Mouse (Mus musculus): ENCODE data around the gene Gm3854. TPM values are rescaled to one million over a fixed set of nuclear protein-coding genes. Genes with fewer than 3 reads are reported as not detected.
"Not testable (repeated sequence)": the region's sequence is repeated elsewhere in the genome, so short reads cannot be mapped to it uniquely, and the experiment has no call there.

Gene Gm3854
- polyA plus RNA-seq, 1 experiment = not detected

DNA sequence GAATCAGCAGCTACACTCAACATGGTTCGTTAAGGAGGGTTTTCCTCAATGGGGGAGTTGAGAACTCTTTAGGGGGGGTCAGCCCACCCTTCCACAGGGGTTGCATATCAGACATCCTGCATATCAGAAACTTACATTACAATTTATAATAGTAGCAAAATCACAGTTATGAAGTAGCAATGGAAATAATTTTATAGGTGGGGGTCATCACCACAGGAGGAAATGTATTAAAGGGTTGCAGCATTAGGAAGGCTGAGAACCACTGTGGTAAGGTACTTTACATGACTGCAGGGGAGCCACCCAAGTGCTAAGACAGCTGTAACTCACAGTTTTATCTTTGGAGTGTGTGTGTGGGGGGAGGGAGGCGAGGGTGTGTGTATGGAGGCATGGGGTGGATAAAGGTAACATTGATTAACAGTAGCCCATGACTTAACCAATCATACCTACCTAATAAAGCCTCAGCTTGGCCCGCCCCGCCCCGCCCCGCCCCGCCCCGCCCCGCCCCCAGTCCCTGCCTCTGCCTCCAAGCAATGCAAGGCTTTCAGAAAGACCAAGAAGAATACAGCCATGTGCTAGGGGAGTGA lies 17.0 kb downstream of the Gm3854 start:
- Histone ChIP-seq H3K27me3 (ENCODE audit: control insufficient read depth) (no peaks in the 10 kb centered on the region), H3K4me1 (ENCODE audit: control insufficient read depth) (peaks cover 51% of the 10 kb centered on the region), H3K9me3 (ENCODE audit: control insufficient read depth, low read length) (peaks cover 8% of the 10 kb centered on the region), H3K36me3 (ENCODE audit: control insufficient read depth) (no peaks in the 10 kb centered on the region; the same call in 1 of the 2 replicates), H3K4me3 (replicated peaks) (no peak overlapping the region)
- TF ChIP-seq GATA1 (IDR thresholded peaks at IDR 0.05; ENCODE audit: low read length) (no peak), TAL1 (IDR thresholded peaks at IDR 0.05; ENCODE audit: low read length) (no peak)

DNA sequence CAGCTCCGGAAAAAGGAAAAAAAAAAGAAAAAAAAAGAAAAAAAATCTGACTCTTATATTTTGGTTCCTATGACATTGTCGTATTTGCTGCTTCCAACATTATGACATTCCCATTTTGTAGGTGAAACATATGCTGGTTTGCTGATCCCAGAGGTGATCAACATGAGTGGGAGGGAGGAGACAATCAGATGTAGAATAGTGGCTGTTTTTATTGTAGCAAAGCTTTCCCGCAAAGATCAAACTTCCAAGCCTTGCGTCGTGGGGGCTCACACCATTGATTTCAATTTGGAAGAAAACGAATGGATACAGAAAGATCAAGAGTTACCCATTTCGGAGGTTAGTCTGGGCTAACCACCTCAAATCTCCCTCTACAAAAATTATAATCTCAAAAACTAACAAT lies 18.2 kb downstream of the Gm3854 start:
- peak overlapping the region; percentile 71 for H3K4me3 ChIP-seq (replicated peaks)
- H3K27me3 ChIP-seq (ENCODE audit: control insufficient read depth) = no peaks in the 10 kb centered on the region
- TF ChIP-seq TAL1 (IDR thresholded peaks at IDR 0.05; ENCODE audit: low read length) = no peak
- TF ChIP-seq GATA1 (IDR thresholded peaks at IDR 0.05; ENCODE audit: low read length) = no peak
- no peaks in the 10 kb centered on the region; the same call in 1 of the 2 replicates for H3K36me3 ChIP-seq (ENCODE audit: control insufficient read depth)
- peaks cover 8% of the 10 kb centered on the region for H3K9me3 ChIP-seq (ENCODE audit: control insufficient read depth, low read length)
- peaks cover 56% of the 10 kb centered on the region for H3K4me1 ChIP-seq (ENCODE audit: control insufficient read depth)

DNA sequence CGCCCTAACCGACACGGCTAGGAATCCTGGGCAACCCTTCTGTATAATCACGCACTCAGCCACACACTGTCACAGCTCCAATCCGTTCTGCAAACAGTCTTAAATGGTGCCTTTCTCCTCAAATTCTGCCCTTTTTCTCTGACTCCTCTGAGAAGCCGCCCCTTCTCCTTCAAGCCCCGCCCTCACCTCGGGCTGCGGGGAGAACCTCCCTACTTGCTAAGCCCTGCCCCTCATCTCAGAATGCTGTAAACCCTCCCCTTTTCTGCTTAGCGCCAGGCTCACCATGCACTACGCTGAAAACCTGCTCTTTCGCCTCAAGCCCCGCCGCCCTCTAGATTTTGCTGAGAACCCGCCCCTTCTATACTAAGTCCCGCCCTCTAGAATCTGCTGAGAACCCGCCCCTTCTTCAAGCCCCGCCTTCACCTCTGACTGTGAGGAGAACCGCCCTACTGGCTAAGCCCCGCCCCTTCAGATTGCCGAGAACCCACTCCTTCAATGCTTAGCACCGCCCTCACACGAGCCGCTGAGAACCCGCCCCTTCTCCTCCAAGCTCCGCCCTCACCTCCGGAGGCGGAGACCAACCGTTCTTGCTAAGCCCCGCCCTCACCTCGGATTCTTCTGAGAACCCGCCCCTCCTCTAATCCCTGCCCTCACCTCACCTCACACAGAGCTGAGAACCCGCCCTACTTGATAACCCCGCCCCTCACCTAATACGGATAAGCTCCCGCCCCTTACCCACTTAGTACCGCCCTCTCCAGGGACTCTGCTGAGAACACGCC lies 18.9 kb downstream of the Gm3854 start:
- no peaks in the 10 kb centered on the region; the same call in 1 of the 2 replicates for H3K36me3 ChIP-seq (ENCODE audit: control insufficient read depth)
- H3K9me3 ChIP-seq (ENCODE audit: control insufficient read depth, low read length) = peaks cover 8% of the 10 kb centered on the region
- H3K4me1 ChIP-seq (ENCODE audit: control insufficient read depth) = peaks cover 63% of the 10 kb centered on the region
- TF ChIP-seq GATA1 (IDR thresholded peaks at IDR 0.05; ENCODE audit: low read length) (no peak), TAL1 (IDR thresholded peaks at IDR 0.05; ENCODE audit: low read length) (no peak)
- peak overlapping the region; percentile 71 for H3K4me3 ChIP-seq (replicated peaks)
- no peaks in the 10 kb centered on the region for H3K27me3 ChIP-seq (ENCODE audit: control insufficient read depth)

DNA sequence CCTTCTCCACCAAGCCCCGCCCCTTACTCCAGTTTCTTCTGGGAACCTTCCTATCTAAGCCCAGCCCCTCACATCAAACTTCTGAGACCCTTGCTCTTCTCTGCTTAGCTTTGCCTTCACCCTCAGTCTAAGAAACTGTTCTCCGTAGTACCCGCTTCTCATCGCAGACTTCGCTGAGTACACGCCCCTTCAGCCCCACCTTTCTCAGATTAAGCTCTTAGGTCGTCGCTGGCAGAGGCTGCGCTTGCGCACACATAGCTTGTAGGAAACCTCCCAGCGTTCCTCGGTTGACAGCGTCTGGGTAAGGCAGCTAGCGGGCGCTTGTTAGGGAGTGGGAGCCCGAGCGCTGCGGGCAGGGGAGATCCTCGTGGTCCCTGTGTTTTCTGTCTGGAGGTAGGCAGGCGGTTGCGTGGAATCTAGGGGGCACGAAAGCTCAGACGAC lies 19.5 kb downstream of the Gm3854 start, which contains the start of gene Zfp78:
Gene Zfp78, plus strand, starts transcription at position 234 of the 442 bp plus-strand sequence.
- Histone ChIP-seq H3K36me3 (ENCODE audit: control insufficient read depth) (no peaks in the 10 kb centered on the region; the same call in 1 of the 2 replicates), H3K4me3 (replicated peaks) (peak within 1 kb of the TSS; percentile 71), H3K4me1 (ENCODE audit: control insufficient read depth) (peaks cover 68% of the 10 kb centered on the region), H3K27me3 (ENCODE audit: control insufficient read depth) (no peaks in the 10 kb centered on the region), H3K9me3 (ENCODE audit: control insufficient read depth, low read length) (peaks cover 8% of the 10 kb centered on the region)
- no peak for TF ChIP-seq GATA1 (IDR thresholded peaks at IDR 0.05; ENCODE audit: low read length)
- TF ChIP-seq TAL1 (IDR thresholded peaks at IDR 0.05; ENCODE audit: low read length) = no peak

DNA sequence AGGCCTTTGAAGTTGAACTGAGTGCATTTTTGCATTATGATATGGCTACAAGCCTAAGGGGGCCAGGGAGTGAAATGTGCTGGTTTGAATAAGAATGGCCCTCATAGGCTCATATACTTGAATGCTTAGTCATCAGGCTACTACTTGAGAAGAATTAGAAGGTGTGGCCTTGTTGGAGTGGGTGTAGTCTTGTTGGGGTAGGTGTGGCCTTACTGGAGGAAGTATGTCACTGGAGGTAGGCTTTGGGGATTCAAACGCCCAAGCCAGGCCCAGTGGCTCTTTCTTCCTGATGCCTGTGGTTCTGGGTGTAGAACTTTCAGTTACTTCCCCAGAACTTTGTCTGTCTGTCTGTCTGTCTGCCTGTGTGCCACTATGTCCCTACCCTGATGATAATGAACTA lies 21.2 kb downstream of the Gm3854 start:
- Histone ChIP-seq H3K4me1 (ENCODE audit: control insufficient read depth) (peaks cover 76% of the 10 kb centered on the region), H3K27me3 (ENCODE audit: control insufficient read depth) (no peaks in the 10 kb centered on the region), H3K4me3 (replicated peaks) (no peak overlapping the region), H3K36me3 (ENCODE audit: control insufficient read depth) (no peaks in the 10 kb centered on the region; the same call in 1 of the 2 replicates), H3K9me3 (ENCODE audit: control insufficient read depth, low read length) (peaks cover 8% of the 10 kb centered on the region)
- TF ChIP-seq TAL1 (IDR thresholded peaks at IDR 0.05; ENCODE audit: low read length) = no peak
- TF ChIP-seq GATA1 (IDR thresholded peaks at IDR 0.05; ENCODE audit: low read length) = no peak

DNA sequence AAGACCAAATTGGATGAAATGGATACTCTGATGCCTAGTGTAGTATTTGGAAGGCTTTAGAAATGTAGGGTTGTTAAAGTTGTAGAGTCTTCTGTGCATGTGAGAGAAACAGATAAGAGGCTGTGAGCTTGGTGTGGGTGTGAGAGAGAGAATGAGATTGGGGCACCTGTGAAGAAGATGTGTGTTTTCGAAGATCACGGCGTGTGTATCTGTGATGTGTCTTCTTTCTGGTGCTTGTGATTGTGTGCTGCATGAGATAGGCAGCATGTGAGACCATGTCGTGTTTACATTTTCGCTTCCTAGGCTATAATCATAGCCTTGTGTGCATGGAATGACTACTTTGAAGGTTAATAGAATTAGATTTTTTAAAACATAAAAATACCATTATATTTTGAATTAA lies 23.6 kb downstream of the Gm3854 start:
- no peaks in the 10 kb centered on the region; the same call in 1 of the 2 replicates for H3K36me3 ChIP-seq (ENCODE audit: control insufficient read depth)
- no peaks in the 10 kb centered on the region for H3K27me3 ChIP-seq (ENCODE audit: control insufficient read depth)
- H3K4me1 ChIP-seq (ENCODE audit: control insufficient read depth) = peaks cover 56% of the 10 kb centered on the region
- TF ChIP-seq GATA1 (IDR thresholded peaks at IDR 0.05; ENCODE audit: low read length) = no peak
- TF ChIP-seq TAL1 (IDR thresholded peaks at IDR 0.05; ENCODE audit: low read length) = no peak
- no peak overlapping the region for H3K4me3 ChIP-seq (replicated peaks)
- H3K9me3 ChIP-seq (ENCODE audit: control insufficient read depth, low read length) = peaks cover 8% of the 10 kb centered on the region

DNA sequence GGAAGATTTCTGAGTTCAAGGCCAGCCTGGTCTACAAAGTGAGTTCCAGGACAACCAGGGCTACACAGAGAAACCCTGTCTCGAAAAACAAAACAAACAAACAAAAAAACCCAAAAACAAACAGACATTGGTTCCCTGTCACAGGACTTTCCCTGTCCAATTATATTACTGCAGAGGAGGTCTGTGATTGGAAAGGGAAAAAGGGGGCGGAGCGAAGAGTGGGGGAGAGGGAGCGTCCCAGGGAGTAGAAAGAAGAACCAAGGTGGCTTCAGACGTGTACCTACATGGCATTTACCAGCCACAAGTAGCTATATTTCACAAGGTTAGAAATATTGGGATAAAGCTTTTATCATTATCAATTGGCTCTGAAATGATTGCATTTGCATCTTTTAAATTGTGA lies 24.6 kb downstream of the Gm3854 start:
- peaks cover 47% of the 10 kb centered on the region for H3K4me1 ChIP-seq (ENCODE audit: control insufficient read depth)
- not testable (repeated sequence) for H3K27me3 ChIP-seq (ENCODE audit: control insufficient read depth); H3K36me3 ChIP-seq (ENCODE audit: control insufficient read depth); H3K4me3 ChIP-seq (replicated peaks); H3K9me3 ChIP-seq (ENCODE audit: control insufficient read depth, low read length)

DNA sequence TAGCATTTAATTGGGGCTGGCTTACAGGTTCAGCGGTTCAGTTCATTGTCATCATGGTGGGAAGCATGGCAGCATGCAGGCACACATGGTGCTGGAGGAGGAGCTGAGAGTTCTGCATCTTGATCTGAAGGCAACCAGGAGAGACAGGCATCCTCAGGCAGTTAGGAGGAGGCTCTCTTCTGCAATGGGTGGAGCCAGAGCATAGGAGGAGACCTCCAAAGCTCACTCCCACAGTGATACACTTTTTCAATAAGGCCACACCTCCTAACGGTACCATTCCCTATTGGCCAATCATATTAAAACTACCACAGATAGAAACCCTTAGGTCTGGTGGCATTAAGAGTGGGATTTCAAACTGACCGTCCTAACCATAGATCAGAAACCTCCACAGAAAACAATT lies 25.9 kb downstream of the Gm3854 start:
- Histone ChIP-seq H3K4me3 (replicated peaks) (no peak overlapping the region), H3K4me1 (ENCODE audit: control insufficient read depth) (peaks cover 34% of the 10 kb centered on the region), H3K36me3 (ENCODE audit: control insufficient read depth) (no peaks in the 10 kb centered on the region; the same call in 1 of the 2 replicates), H3K9me3 (ENCODE audit: control insufficient read depth, low read length) (peaks cover 4% of the 10 kb centered on the region), H3K27me3 (ENCODE audit: control insufficient read depth) (no peaks in the 10 kb centered on the region)
- TF ChIP-seq TAL1 (IDR thresholded peaks at IDR 0.05; ENCODE audit: low read length) (no peak), GATA1 (IDR thresholded peaks at IDR 0.05; ENCODE audit: low read length) (no peak)

DNA sequence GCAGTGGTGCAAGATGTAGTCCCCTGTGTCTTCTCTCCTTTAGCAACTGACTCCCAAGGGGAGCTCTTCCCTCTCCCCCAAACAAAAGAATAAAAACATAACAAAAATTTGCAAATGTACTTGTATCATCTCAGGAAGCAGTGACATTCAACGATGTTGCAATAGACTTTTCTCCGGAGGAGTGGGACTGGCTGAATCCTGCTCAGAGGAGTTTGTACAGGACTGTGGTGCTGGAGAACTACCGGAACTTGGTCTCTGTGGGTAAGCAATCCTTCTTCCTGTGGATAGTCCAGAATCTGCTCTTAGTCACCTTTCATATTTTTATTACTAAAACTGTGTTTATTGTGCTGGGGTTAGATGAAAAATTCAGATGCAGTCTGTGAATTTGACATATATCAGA lies 29.4 kb downstream of the Gm3854 start:
- Histone ChIP-seq H3K4me3 (replicated peaks) (no peak overlapping the region), H3K27me3 (ENCODE audit: control insufficient read depth) (no peaks in the 10 kb centered on the region), H3K36me3 (ENCODE audit: control insufficient read depth) (peaks cover 3% of the 10 kb centered on the region; the same call in 1 of the 2 replicates), H3K4me1 (ENCODE audit: control insufficient read depth) (peaks cover 10% of the 10 kb centered on the region; the same call in 1 of the 2 replicates), H3K9me3 (ENCODE audit: control insufficient read depth, low read length) (no peaks in the 10 kb centered on the region)
- TF ChIP-seq TAL1 (IDR thresholded peaks at IDR 0.05; ENCODE audit: low read length) (no peak), GATA1 (IDR thresholded peaks at IDR 0.05; ENCODE audit: low read length) (no peak)
